Mouse (Mus musculus) liver, postnatal 0 days (tissue): ENCODE measurements around the gene Stag1. TPM values are rescaled to one million over a fixed set of nuclear protein-coding genes. Genes with fewer than 3 reads are reported as not detected.
A peak's percentile ranks its signal among the peaks of the same experiment; 100 is the strongest.

ENCODE experiments used
- ATAC-seq: fragments of 200-750 bp; cut with Nextera tagmentation; 2 replicates; pipeline ENCODE4 v1.8.0; 2017; ENCODE audit warnings: mild to moderate bottlenecking, moderate library complexity
- DNase-seq: peaks from one replicate; pipeline ENCODE4 v3.0.0-alpha.2; 2016
- H3K27ac ChIP-seq: fragments of 300-500 bp; sonication (generic); 2 replicates; pipeline ENCODE4 v1.5.1; 2014; ENCODE audit warnings: antibody characterized with exemption, moderate library complexity, mild to moderate bottlenecking, low read depth
- H3K27me3 ChIP-seq: fragments of 300-500 bp; sonication (generic); 2 replicates; pipeline ENCODE4 v1.6.1; 2014; ENCODE audit warnings: low read length, control low read depth, mixed read lengths; ENCODE audit not compliant: insufficient read depth
- H3K36me3 ChIP-seq: fragments of 300-500 bp; sonication (generic); replicated peaks from 2 replicates; pipeline ENCODE4 v1.6.1; 2014; ENCODE audit warnings: mild to moderate bottlenecking, control low read depth, low read length, moderate library complexity, mixed read lengths; ENCODE audit not compliant: insufficient read depth
- H3K4me1 ChIP-seq: fragments of 300-500 bp; sonication (generic); 2 replicates; pipeline ENCODE4 v1.6.1; 2014; ENCODE audit warnings: antibody characterized with exemption, mild to moderate bottlenecking, control low read depth; ENCODE audit not compliant: insufficient read depth
- H3K4me2 ChIP-seq: fragments of 300-500 bp; sonication (generic); 2 replicates; pipeline ENCODE4 v1.6.1; 2014; ENCODE audit warnings: low read depth, mild to moderate bottlenecking, low read length, moderate library complexity, mixed read lengths
- H3K4me3 ChIP-seq: fragments of 300-500 bp; sonication (generic); 2 replicates; pipeline ENCODE4 v1.5.1; 2014; ENCODE audit warnings: low read depth, low read length
- H3K9ac ChIP-seq: fragments of 300-500 bp; sonication (generic); replicated peaks from 2 replicates; pipeline ENCODE4 v1.6.1; 2014; ENCODE audit warnings: mild to moderate bottlenecking, moderate library complexity
- H3K9me3 ChIP-seq: fragments of 300-500 bp; sonication (generic); 2 replicates; pipeline ENCODE4 v1.6.1; 2016; ENCODE audit warnings: mild to moderate bottlenecking, control low read depth, low read length, mixed read lengths
- CTCF ChIP-seq: sonication (generic); IDR thresholded peaks from 2 replicates; pipeline ENCODE4 v1.5.1; 2016; ENCODE audit warnings: antibody characterized with exemption, low read depth
- EP300 ChIP-seq: IDR thresholded peaks from 2 replicates; pipeline ENCODE4 v1.6.1; 2016; ENCODE audit warnings: antibody characterized with exemption, low read depth, mild to moderate bottlenecking
- WGBS: fragments of 180-500 bp; shearing (Covaris S2); extraction: QIAGEN DNeasy Blood & Tissue Kit; methylation state at CpG from one replicate; pipeline ENCODE4 v1.1.7; 2014; ENCODE audit not compliant: insufficient replicate concordance; 5-methylcytosine and 5-hydroxymethylcytosine counted together
- polyA plus RNA-seq: library from polyadenylated mRNA; unstranded; fragments of >200 nt; fragmentation: Nextera tagmentation; extraction: Ambion mirVana; gene quantifications from 2 replicates; pipeline ENCODE4 v1.2.1, GENCODE M21; 2015

Stag1 gene
- polyA plus RNA-seq, 1 experiment from 2014 or later = 20.4 TPM

DNA sequence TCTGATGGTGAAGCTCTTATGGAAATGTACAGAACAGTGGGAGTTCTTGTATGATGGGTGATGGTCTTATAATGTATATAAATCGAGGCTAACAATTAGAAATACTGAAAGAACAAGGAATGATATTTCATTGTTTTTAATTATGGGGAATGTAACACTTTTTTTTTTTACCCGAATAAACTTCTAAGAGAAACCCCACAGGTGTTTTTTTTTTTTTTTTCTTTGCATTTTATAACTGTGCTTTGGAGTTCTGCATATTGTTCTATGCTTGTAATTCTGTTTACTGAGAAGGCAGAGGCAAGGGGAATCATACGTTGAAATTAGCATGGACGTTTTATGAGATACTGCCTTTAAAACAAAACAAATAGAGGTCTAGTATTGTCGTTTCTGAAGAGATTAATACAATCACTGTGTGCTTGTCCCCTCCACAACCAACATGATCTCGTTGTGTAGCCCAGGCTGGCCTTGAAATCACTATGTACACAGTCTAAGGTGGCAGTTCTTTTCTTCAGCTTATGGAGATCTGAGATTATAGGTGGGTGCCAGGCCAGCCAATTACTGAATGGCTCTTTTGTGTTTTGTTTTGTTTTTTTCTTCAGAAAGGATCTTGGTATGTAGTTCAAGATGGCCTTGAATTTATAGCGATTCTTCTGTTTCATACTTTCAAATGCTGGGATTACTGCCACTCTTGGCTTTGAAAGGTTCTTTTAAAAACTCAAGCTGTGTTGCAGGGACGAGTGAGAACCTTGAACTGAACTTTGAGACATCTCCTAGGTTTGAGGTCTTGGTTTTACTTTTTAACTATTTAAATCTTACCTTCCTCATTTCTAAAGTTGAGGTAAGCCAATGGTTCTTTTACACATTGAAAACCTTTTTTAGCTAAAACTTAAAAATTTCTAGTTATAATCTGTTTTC is 47.7 kb downstream of the Stag1 start:
- Histone ChIP-seq H3K27me3 (no peaks in the 10 kb centered on the region), H3K4me2 (peak overlapping the region; percentile 91), H3K9ac (peak overlapping the region; percentile 96), H3K36me3 (no peaks in the 10 kb centered on the region), H3K27ac (peak overlapping the region; percentile 97; the same call in 1 of the 2 replicates), H3K4me1 (peaks cover 19% of the 10 kb centered on the region), H3K4me3 (peak overlapping the region; percentile 83), H3K9me3 (no peaks in the 10 kb centered on the region)
- no peak for TF ChIP-seq CTCF
- no peak for TF ChIP-seq EP300
- ATAC-seq = no peak
- DNase-seq = no peak
- 32% methylated on average over 8 of the region's 8 CpGs for WGBS

DNA sequence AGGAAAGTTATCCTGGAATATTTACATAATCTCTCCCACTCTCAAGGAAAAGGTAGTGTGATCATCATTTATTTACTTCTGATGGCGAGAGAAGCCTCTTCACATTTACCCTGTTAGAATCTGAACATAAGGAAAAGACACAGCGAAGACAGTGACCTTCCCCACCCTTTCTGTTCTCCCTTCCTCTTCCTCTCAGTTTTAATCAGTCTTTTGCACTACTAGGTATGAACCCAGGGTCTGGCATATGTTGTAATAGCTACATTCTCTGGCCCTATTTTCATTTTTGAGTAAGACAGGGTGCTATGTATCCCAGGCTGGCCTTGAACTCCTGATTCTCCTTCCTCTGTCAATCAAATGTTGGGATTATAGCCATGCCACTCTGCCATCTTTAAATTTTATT is 48.7 kb downstream of the Stag1 start:
- ATAC-seq (no peak), DNase-seq (no peak)
- Histone ChIP-seq H3K9me3 (no peaks in the 10 kb centered on the region), H3K4me3 (no peak overlapping the region), H3K9ac (no peak overlapping the region), H3K27me3 (no peaks in the 10 kb centered on the region), H3K36me3 (no peaks in the 10 kb centered on the region), H3K27ac (no peak overlapping the region), H3K4me1 (peaks cover 18% of the 10 kb centered on the region), H3K4me2 (no peak overlapping the region)
- TF ChIP-seq CTCF (no peak), EP300 (no peak)
- WGBS = 71% methylated on average over 2 of the region's 2 CpGs

DNA sequence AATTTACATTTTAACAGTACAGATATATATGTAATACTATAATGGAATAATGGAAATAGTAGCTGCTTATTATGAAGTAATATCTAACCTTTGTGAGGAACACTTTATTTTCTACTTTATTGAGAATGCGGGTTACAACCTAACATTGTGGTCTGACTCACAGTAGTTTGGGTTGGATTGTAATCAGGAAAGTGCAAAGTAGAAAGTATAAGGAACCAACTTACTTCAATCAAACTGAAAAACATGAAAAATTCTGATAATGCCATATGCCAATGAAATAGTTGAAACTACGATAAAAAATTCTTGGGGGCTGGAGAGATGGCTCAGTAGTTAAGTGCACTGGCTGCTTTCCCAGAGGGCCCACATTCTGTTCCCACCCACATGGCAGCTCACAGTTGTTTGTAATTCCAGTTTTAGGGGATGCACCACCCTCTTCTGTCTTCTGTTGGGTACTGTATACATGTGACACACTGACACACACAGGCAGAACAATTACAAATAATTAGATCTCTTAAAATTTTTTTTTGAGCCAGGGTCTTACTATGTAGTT is 50.3 kb downstream of the Stag1 start:
- H3K9ac ChIP-seq = no peak overlapping the region
- H3K9me3 ChIP-seq = no peaks in the 10 kb centered on the region
- ATAC-seq (no peak), DNase-seq (no peak)
- H3K27ac ChIP-seq = no peak overlapping the region
- no peak overlapping the region for H3K4me2 ChIP-seq
- H3K27me3 ChIP-seq = no peaks in the 10 kb centered on the region
- WGBS = 61% methylated on average over 2 of the region's 2 CpGs
- H3K4me3 ChIP-seq = no peak overlapping the region
- peaks cover 12% of the 10 kb centered on the region for H3K4me1 ChIP-seq
- no peaks in the 10 kb centered on the region for H3K36me3 ChIP-seq
- no peak for TF ChIP-seq CTCF
- TF ChIP-seq EP300 = no peak

DNA sequence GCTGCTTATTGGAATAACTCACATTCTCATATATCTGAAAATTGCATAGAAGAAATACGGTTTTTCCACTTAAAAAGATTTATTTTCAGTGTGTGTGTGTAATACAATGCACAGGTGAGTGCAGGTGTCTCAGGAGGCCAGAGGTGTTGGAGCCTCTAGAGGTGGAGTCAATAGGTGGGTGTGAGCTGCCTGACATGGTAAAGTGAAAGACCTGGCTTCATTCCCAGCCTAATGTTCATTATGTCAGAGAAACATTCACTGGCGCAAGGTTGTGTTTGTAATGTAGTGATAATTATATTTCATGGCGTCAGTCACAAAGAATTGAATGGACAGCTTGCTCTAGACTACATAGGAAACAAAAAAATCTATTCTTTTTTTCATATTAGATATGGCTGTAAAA is 56.5 kb downstream of the Stag1 start:
- Histone ChIP-seq H3K27ac (no peak overlapping the region), H3K4me3 (no peak overlapping the region), H3K36me3 (no peaks in the 10 kb centered on the region), H3K9me3 (no peaks in the 10 kb centered on the region), H3K4me2 (no peak overlapping the region), H3K27me3 (no peaks in the 10 kb centered on the region), H3K9ac (no peak overlapping the region), H3K4me1 (peaks cover 4% of the 10 kb centered on the region; the same call in 1 of the 2 replicates)
- DNase-seq (no peak), ATAC-seq (no peak)
- 78% methylated on average over 3 of the region's 3 CpGs for WGBS
- TF ChIP-seq EP300 (no peak), CTCF (no peak)

DNA sequence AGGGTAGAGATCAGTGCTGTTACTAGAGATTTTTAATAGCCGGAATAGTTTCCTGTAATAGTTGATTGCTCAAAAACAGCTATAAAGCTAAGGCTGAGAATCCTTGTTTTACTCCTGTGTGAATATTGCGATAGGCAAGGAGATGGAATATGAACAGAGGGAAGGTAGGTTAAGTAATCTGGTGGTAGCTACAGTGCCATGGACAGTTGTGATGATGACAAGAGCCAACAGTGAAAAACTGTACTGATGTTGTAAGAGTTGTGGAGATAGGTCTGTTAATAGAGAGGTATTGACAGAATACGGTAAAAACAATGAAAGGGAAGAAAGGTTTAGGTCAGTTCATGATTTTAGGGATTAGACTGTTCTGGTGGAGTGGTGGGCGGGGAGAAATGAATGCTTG is 58.5 kb downstream of the Stag1 start:
- TF ChIP-seq EP300 = no peak
- TF ChIP-seq CTCF = no peak
- no peak overlapping the region for H3K27ac ChIP-seq

DNA sequence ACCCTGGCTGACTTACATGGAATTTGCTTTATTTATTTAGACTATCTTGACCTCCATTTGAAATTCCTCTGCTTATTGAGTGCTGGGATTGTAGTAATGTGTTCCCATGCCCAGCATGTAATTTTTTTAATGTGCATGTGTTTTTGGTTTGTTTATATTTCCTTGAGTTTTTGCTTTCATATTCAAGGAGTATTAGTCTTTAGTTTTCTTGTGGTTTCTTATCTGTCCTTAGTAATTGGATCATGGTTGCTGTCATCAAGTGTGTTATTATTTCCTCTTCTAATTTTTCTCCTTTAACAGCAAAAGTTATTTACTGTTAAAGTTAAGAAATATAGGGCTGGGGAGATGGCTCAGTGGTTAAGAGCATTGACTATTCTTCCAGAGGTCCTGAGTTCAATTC is 63.0 kb downstream of the Stag1 start:
- no peaks in the 10 kb centered on the region for H3K27me3 ChIP-seq
- peaks cover 11% of the 10 kb centered on the region for H3K4me1 ChIP-seq
- no peaks in the 10 kb centered on the region; the same call in 1 of the 2 replicates for H3K9me3 ChIP-seq
- no peak overlapping the region for H3K27ac ChIP-seq
- H3K4me2 ChIP-seq = no peak overlapping the region
- TF ChIP-seq CTCF = no peak
- no peak for TF ChIP-seq EP300
- H3K36me3 ChIP-seq = no peaks in the 10 kb centered on the region
- H3K4me3 ChIP-seq = no peak overlapping the region
- no peak overlapping the region for H3K9ac ChIP-seq
- DNase-seq (no peak), ATAC-seq (no peak)

More for the DNA sequence above, 58.5 kb downstream of the Stag1 start:
- Histone ChIP-seq H3K4me2 (no peak overlapping the region), H3K36me3 (no peaks in the 10 kb centered on the region), H3K9ac (no peak overlapping the region), H3K4me1 (peaks cover 4% of the 10 kb centered on the region; the same call in 1 of the 2 replicates), H3K4me3 (no peak overlapping the region), H3K27me3 (no peaks in the 10 kb centered on the region), H3K9me3 (no peaks in the 10 kb centered on the region)
- WGBS = 76% methylated on average over 4 of the region's 4 CpGs
- ATAC-seq = no peak
- no peak for DNase-seq
